9 mouse cellular contexts compared by ENCODE assay signal in the genomic region with DNA sequence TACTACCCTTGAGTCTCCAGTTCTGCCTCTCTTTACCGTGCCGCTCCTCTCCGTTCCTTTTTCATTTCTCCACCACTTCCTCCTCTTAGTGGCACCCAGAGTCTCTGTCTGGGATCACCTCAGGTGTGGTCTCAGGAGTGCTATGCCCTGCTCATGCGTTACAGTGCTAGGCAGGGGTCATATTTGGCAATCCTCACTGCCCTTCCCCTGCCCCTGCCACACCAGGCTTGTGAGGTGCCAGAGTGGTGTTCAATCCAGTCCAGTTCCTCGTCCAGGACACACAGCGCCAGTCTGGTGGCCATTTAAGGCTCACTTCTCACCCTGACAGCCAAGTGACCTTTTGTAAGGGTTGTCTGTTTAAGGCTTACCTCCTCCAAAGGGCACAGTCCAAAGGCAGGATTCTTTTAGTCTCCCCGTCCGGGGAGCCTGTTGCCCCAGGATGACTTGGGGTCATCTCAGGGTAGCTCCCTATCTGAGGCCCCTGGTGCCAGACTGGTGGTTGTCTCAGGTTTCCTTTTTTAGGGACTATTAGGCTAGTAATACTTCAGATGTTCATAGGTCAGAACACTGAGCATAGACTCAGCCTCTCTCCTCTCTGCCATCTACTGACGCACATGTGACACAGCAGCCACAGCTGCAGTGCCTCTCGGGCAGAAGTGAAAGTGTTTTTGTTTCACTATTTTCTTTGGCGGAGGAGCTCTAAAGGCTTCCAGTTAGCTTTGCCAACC. TPM values are rescaled to one million over a fixed set of nuclear protein-coding genes. Genes with fewer than 3 reads are reported as not detected.
A peak's percentile ranks its signal among the peaks of the same experiment; 100 is the strongest.
DNase-seq lines count a peak whose midpoint lies in the region; TF ChIP-seq lines count a peak whose summit lies in the region.
"Had no signal": no experiment of that assay in that cellular context is flagged by ENCODE, and none has a peak within 500 bp of the region (broad histone marks: within the 10 kb centered on the region; RNA-seq: fewer than 3 reads in every experiment).

No protein-coding gene starts in this region.

- H3K27ac ChIP-seq in gastrocnemius, adult 2 months = no peak overlapping the region
- no peak overlapping the region for H3K27ac ChIP-seq in brown adipose tissue, adult 24 weeks (replicated peaks; ENCODE audit: low read depth, low read length)
- no peak overlapping the region for H3K27ac ChIP-seq in limb, embryonic 10.5 days

- H3K4me1 ChIP-seq in brown adipose tissue, adult 24 weeks (ENCODE audit: control insufficient read depth, insufficient read depth, insufficient read length, low read length) = no peaks in the 10 kb centered on the region
- no peaks in the 10 kb centered on the region for H3K4me1 ChIP-seq in limb, embryonic 10.5 days

- TF ChIP-seq CTCF in gastrocnemius, adult 2 months (IDR thresholded peaks at IDR 0.05) = peak; percentile 60

- H3K27me3 ChIP-seq in limb, embryonic 10.5 days (ENCODE audit: low read depth, poor library complexity, severe bottlenecking) = no peaks in the 10 kb centered on the region

- peak overlapping the region; percentile 64 for H3K4me3 ChIP-seq in gastrocnemius, adult 2 months
- peak overlapping the region; percentile 37 for H3K4me3 ChIP-seq in brown adipose tissue, adult 24 weeks (ENCODE audit: insufficient read depth, low read depth, low read length)
- no peak overlapping the region for H3K4me3 ChIP-seq in limb, embryonic 10.5 days

- no peaks in the 10 kb centered on the region for H3K36me3 ChIP-seq in limb, embryonic 10.5 days

- 74% methylated on average over 11 of the region's 11 CpGs for WGBS in limb, embryonic 10.5 days

- no peaks in the 10 kb centered on the region for H3K9me3 ChIP-seq in limb, embryonic 10.5 days (replicated peaks)

- peak; percentile 19 for DNase-seq in gastrocnemius, adult 2 months
- DNase-seq in gastrocnemius, postnatal 10 days = no peak
- peak; percentile 29 to 35 for DNase-seq in heart, adult 18-20 months
- DNase-seq in kidney, adult 11 months = peak; percentile 56
- peak; percentile 29 for DNase-seq in limb, embryonic 10.5 days (ENCODE audit: low spot score)
- peak; percentile 21 for DNase-seq in mesoderm, embryonic 11.5 days (ENCODE audit: low read depth, low spot score)
- no peak for DNase-seq in thymus, postnatal 25 days

- intact Hi-C loops in gastrocnemius, adult 2 months (cut with DNase I) = no loop called here

RNA-seq across cellular contexts. Expression of a gene that starts 36.5 kb away (rescaled TPM):
- total RNA-seq in gastrocnemius, adult 2 months (2021) = not detected
- not detected for total RNA-seq in gastrocnemius, postnatal 10 days (2021)
- polyA plus RNA-seq in brown adipose tissue, adult 24 weeks (2012; ENCODE audit: insufficient read depth, insufficient read length, missing spikeins) = not detected in 2 replicates
- total RNA-seq in heart, adult 18-20 months (2021) = not detected
- polyA plus RNA-seq in limb, embryonic 10.5 days (2016; fragmentation: Nextera tagmentation; extraction: Ambion mirVana) = not detected in 2 replicates
- total RNA-seq: adrenal gland, adult 18-20 months had no signal

Comparison
In these comparisons a context has a peak if more than half of its experiments do, and no peak if none do; other contexts are left out.
1. DNase-seq: peak in gastrocnemius, adult 2 months (single experiment), heart, adult 18-20 months (2 of 2), kidney, adult 11 months (single experiment), limb, embryonic 10.5 days (single experiment) and mesoderm, embryonic 11.5 days (single experiment); none in gastrocnemius, postnatal 10 days (single experiment) and thymus, postnatal 25 days (single experiment).